Mouse (Mus musculus) urinary bladder, adult 18-20 months (tissue): Measurements from ENCODE around the gene Morc2a.
A peak's percentile ranks its signal among the peaks of the same experiment; 100 is the strongest.

Source experiments
- DNase-seq, 2 experiments: peaks; one replicate each; pipeline ENCODE4 v3.0.0; 2022; ENCODE audit warnings: low spot score in 2 of 2, mixed read lengths in 2 of 2

The Morc2a gene

DNA sequence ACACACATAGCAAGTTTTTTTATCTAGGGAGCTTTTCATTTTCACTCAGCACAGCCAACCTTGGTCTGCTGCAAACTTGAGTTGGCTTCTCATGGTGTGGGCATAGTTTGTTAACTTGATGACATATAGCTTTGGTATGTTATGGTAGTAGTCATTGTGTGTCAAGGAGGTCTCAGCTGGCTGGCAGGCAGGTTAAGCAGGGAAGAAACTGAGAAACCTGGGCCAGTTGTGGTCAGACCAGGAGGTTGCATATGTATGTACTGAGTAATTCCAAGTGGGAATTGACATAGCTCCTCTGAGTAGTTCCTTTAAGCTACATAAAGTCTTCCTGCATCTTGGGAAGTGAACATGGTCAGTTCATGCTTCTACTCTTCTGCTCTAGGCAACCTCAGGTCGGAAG, 35.2 kb downstream of the Morc2a start:
- no peak for DNase-seq

DNA sequence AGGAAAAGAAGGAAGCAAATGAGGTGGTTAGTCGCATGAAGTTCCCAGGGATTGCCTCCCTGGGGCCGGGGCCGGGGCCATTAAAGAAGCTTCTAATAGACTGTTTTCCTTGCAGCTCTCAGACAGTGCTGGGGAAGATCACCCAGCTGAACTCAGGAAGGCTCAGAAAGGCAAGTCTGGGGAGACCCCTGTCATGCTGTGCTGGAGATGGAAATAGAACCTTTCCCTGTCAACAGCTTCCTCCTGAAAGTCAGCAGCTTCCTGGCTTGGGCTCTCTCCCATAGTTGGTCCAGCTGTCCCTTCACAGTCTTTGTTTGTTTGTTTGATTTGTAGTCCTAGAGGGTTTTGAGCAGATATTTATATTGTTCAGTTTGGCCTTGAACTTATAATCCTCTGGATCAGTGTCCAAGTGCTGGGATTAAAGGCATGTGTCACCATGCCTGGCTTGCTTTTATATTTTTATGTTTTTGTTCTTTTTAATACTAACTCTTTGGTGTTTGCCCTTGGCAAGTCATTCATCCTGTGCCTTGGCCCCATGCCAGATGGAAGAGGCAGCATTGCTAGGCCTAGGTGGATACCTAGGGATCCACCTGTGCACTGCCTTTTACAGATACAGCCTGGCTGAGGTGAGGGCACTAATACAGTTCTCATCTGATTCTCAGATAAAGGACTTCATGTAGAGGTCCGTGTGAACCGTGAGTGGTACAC, 35.9 kb downstream of the Morc2a start:
- DNase-seq, result no peak

DNA sequence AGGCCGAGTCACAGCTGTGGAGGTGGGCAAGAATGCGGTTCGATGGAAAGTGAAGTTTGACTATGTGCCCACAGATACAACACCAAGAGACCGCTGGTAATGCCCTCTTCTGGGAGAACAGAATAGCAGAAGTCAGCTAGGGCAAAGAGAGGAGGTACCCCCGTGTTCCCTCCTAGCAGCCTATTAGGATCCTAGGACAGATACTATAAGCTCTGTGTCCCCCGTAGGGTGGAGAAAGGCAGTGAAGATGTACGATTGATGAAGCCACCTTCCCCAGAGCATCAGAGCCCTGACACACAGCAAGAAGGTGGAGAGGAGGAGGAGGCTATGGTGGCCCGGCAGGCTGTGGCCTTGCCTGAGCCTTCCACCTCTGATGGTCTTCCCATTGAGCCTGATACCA, 36.4 kb downstream of the Morc2a start:
- no peak for DNase-seq

GRCm38 (mm10) chr11:3686318-3686717, 37.3 kb downstream of the Morc2a start:
- DNase-seq, result no peak

- DNase-seq, result no peak
Measured at GRCm38 (mm10) chr11:3686885-3687284, 37.9 kb downstream of the Morc2a start.

DNA sequence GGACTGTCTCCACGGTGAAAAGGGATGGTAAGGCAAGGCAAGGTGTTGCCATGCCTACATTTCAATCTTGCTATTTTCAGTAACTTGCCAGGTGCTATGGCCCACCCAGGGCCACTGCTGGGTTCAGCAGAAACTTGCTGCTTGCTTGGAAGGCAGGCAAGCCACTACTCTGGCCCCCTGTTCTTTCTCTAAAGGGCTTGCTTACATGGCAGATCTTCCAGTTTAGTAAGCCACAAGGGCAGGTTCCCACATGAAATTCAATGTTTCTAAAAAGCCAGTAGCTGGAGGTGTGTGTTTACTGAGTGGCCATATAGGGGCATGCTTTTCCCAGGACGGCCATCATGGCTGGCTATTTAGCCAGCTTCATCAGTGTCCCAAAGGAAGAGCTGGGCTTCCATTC, 42.8 kb downstream of the Morc2a start:
- DNase-seq, result no peak

- DNase-seq, result no peak
Measured at GRCm38 (mm10) chr11:3696086-3696616, 47.2 kb downstream of the Morc2a start.

- no peak for DNase-seq
Measured at GRCm38 (mm10) chr11:3697441-3697840, 48.5 kb downstream of the Morc2a start.

- no peak for DNase-seq
Measured at GRCm38 (mm10) chr11:3703089-3703992, 54.4 kb downstream of the Morc2a start.

- DNase-seq, result no peak
Measured at GRCm38 (mm10) chr11:3704404-3704803, 55.4 kb downstream of the Morc2a start.

GRCm38 (mm10) chr11:3707057-3707456, 58.1 kb downstream of the Morc2a start:
- DNase-seq, result no peak

DNA sequence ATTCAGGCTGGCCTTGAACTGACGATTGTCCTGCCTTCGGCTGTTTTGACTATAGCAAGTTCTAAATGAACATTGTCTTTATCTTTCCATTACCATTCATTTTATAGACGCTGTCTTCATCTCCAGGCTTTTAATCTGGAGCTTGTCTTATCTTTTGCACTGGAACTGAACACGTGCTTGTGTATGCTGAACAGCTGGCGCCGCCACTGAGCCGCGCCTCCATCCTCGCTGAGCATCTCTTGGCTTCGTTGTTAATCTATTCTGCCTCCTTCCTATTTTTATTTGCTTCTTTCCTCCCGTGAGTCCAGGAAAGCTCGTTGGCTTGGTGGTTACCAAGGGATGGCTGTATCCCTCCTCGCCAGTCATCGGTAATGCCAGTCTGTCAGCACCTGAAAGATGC, 61.2 kb downstream of the Morc2a start:
- no peak for DNase-seq

- DNase-seq, result peak; percentile 22 to 60
Measured at GRCm38 (mm10) chr11:3714486-3714885, 65.5 kb downstream of the Morc2a start.

GRCm38 (mm10) chr11:3716662-3717061, 67.7 kb downstream of the Morc2a start:
- no peak for DNase-seq

DNA sequence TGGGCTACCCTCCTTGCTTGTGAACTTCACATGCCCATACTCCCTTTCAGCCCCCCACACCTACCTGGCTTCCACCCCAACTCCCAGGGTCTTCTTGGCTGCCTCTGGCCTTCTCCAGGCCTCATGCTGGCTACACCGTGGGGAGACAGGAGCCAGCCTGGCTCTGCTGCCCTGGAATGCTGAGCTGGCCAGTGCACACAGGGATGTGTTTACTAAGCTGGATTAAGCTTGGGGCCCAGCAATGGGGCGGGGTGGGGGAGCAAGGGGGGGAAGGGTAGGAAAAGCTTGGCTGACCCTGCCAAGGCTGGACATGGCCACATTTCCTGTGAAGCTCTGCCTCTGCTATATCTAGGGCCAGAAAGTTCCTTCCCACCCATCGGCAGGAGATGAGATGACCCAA, 73.0 kb downstream of the Morc2a start:
- no peak for DNase-seq

GRCm38 (mm10) chr11:3722861-3723260, 73.9 kb downstream of the Morc2a start:
- no peak for DNase-seq

- no peak for DNase-seq
Measured at GRCm38 (mm10) chr11:3723910-3724309, 74.9 kb downstream of the Morc2a start.

DNA sequence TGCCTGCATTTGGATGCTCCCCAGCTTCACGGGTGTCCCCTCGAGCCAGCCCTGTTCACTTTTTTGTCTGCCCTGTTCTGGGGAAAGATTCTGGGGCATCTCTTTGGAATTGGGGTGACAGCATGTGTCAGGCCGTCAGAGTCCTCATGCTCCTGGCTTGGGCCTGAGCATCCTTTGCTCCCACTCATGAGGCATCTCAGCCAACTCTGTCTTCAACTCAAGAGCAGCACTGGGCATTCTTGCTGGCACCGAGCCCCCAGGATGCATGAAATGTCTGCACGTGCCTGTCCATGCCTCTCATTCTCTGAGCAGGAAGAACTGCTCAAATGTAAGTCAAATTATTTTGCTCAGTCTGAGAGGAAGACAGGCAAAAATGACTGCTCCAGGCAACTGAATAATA, 75.7 kb downstream of the Morc2a start:
- no peak for DNase-seq

- DNase-seq, result no peak
Measured at GRCm38 (mm10) chr11:3725331-3726054, 76.5 kb downstream of the Morc2a start.

- no peak for DNase-seq
Measured at GRCm38 (mm10) chr11:3727438-3728105, 78.6 kb downstream of the Morc2a start.

- DNase-seq, result no peak
Measured at GRCm38 (mm10) chr11:3731469-3731868, 82.5 kb downstream of the Morc2a start.
